Mouse (Mus musculus): ENCODE data around the gene Prr12.

The Prr12 gene

GRCm38 (mm10) chr7:45050945-45051600 is 1.6 kb downstream of the Prr12 start:
- peak; percentile 84 for DNase-seq (ENCODE audit: low spot score)

DNA sequence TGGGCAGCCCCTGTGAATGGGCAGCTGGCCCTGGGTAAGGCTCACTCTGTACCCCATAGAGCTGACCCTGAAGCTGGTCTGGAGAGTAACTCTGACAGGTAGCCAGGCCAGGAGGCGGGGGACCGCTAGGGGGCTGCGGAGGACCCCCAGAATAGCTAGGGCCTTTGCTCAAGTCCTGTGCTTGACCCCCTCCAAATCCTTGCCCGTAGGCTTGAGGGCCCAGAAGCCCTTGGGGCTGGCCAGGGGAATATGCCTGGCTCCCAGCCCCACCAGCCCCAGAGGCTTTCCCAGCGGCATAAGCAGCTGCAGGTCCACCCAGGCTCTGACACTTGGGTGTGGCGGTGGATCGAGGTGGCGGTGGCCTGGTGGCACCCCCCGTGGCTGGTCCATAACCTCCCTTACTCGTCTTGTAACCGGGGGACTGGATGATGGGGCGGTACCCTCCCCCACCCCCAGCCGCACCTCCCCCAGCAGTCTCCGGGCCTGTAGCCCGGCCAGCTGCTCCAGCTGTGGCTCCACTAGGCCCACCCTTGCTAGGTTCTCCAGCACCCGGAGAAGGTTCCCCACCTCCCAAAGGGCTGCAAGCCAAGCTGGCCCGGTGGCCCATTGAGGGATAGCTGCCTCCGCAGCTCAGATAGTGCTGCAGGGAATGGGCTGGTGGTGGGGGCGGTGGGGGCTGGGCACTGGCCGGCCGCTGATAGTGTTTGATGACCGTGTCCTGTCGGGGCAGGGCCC is 3.6 kb downstream of the Prr12 start:
- DNase-seq (ENCODE audit: low spot score), result no peak

GRCm38 (mm10) chr7:45048001-45048890 is 4.4 kb downstream of the Prr12 start:
- DNase-seq (ENCODE audit: low spot score), result no peak

DNA sequence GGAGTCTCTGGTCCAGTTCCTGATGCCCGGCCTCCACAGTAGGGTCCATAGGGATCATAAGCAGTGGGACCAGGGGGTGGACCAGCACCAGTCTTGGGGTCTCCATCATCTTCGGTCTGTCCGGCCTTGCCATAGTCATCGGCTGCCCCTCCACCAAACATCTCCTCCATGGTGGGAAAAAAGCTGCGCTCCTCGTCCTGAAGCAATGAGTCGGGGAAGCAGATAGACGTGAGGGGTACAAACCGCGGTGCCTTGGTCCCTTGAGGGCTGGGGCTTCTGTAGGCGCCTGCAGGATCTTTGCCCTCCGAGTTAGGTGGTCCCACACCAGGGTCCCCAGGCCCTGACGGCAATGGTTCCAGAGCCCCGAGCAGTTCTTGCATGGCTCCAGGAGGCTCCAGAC is 5.2 kb downstream of the Prr12 start:
- DNase-seq (ENCODE audit: low spot score), result no peak

DNA sequence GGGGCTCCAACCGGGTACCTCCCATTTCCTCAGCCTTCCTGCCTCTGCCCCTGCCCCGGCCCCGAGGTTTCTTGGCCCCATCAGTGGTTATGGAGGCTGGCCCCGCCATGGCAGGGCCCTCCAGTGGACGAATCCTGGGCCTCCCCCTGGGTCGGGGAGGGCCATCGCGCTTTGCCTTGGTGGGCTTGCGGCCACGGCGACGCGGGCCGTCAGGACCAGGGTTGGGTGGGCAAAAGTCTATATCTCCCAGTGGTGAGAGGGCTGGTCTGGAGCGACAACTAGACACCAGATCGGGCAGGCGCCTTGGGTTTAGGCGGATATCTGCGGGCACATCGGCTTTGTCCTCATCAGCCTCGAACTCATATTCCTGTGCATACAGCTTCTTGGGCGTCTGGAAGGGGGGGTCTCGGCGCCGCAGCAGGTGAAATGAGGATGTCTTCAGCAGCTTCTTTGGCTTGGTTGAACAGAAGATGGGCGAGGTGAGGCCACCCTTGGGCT is 5.8 kb downstream of the Prr12 start:
- DNase-seq (ENCODE audit: low spot score), result no peak

DNA sequence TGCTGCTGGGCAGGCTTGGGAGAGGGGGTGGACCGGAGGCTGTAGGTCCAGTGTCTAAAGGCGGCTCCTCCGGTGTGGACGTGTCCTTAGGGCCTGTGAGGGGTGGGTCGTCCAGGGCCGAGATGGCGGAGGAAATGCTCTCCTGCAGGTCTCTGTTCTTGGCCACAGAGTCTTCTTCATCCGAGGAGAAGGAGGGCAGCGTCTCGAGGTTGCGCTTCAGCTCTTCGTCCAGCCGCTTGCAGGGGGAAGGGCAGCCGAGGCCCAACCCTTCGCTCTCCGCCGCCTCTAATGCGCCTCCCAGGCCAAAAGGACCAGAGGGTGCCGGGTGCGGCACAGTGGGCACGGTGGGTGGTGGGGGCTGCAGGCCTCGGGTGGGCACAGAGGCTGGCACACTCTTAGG is 6.9 kb downstream of the Prr12 start:
- no peak for DNase-seq (ENCODE audit: low spot score)

DNA sequence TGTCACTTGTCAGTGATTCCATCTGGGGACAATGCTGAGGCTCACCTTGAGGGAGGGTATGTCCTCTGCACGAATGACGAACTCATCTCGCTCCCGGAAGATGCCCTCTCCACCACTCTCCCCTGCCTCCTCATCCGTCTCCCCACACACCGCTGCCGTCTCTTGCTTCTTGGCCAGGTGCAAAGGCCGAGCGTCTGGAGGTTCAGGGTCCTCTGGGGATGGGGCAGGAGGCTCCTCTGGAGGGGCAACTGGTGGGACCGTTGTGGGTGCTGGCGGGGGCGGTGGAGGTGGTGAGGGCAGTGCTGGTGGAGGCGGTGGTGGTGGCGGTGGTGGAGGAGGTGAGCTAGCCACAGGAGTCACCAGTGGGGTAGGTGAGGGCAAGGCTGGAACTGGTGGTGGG is 9.4 kb downstream of the Prr12 start:
- no peak for DNase-seq (ENCODE audit: low spot score)

- DNase-seq (ENCODE audit: low spot score), result no peak
Observed at GRCm38 (mm10) chr7:45040851-45041250, 11.8 kb downstream of the Prr12 start.

GRCm38 (mm10) chr7:45038411-45038810 is 14.3 kb downstream of the Prr12 start:
- DNase-seq (ENCODE audit: low spot score), result no peak

GRCm38 (mm10) chr7:45037720-45038361 is 14.8 kb downstream of the Prr12 start:
- no peak for DNase-seq (ENCODE audit: low spot score)

DNA sequence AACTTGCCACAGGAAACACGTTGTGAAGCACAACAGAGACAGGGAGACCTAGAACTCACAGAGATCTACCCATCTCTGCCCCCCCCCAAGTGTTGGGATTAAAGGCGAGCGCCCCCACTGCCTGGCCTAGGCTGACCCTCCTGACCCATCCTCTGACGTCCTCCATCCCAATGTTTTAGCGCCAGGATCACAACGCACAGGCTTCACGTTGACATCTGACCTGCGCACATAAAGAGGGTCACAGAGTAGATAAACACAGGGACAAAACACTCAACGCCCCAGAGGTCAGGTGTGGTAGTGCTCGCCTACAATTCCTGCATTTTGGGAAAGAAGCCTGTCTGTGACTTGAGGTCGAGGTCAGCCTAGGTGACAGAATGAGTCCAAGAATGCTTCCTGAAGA is 16.0 kb downstream of the Prr12 start:
- no peak for DNase-seq (ENCODE audit: low spot score)

GRCm38 (mm10) chr7:45035631-45036030 is 17.1 kb downstream of the Prr12 start:
- no peak for DNase-seq (ENCODE audit: low spot score)

DNA sequence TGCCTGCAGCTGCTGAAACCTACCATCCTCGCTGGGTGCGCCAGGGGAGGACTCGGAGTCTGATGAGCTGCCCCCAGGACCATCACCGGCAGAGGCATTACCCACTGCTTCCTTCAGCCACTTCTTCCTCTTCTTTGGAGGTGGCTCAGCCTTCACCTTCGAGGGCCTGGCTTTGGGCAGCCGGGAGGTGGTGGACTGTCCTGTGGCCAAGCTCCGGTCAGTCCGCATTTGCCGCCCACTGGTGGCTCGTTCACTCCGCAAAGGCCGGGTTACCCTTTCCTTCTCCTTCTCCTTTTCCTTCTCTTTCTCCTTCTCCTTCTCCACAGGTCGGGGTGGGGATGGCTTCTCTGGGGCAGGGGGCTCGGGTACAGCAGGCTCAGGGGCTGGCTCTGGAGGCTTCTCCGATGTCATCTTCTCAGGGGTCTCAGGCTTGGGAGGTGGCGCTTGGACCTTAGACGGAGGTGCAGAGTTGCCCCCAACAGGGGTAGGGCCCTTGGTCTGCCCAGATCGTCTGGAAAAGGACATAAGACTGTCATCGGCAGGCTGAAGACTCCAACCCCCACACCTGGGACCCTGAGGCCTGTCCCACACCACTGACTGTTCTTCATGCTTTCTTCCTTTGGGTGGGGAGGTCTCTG is 18.8 kb downstream of the Prr12 start:
- no peak for DNase-seq (ENCODE audit: low spot score)

DNA sequence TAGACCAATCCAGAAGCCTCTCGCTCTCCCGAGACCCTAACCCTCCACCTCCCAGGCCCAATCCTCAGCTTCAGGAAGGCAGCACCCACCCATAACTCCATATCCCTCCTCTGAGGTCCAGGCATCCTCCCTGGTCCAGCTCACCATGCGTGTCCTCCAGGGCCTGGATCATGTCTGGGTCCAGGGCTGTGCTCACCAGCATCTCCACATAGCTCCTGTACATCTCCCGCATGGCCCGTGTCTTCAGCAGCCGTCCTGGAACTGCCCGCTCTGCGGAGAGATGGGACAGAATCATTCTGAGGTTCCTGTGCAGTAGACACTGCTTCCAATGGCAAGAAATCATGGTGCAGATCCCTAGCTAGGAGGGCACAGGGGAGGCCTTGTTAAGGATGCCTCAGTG is 21.8 kb downstream of the Prr12 start:
- no peak for DNase-seq (ENCODE audit: low spot score)

- DNase-seq (ENCODE audit: low spot score), result no peak
Observed at GRCm38 (mm10) chr7:45029995-45030394, 22.7 kb downstream of the Prr12 start.

- DNase-seq (ENCODE audit: low spot score), result no peak
Observed at GRCm38 (mm10) chr7:45028351-45028750, 24.3 kb downstream of the Prr12 start.

DNA sequence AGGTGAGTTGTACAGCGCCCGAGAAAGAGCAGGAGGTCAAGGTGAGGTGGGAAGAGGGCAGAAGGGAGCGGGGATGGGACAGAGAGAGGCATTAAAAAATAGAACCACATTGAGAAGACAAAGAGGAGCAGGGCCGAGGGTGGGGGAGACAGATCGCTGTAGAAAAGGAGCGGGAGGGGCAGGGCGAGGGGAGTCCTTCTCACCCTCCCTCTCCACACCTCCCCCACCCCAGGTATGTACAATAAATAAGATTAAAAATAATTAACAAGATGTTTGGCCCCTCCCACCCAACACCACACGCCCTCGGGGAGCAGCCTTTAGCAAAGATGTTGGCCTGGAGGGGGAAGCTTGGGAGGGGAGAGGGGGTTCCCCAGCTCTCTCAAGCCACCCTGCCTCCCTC is 24.9 kb downstream of the Prr12 start:
- no peak for DNase-seq (ENCODE audit: low spot score)

GRCm38 (mm10) chr7:45026256-45026655 is 26.4 kb downstream of the Prr12 start:
- no peak for DNase-seq (ENCODE audit: low spot score)

- no peak for DNase-seq (ENCODE audit: low spot score)
Observed at GRCm38 (mm10) chr7:45025601-45026220, 27.0 kb downstream of the Prr12 start.

DNA sequence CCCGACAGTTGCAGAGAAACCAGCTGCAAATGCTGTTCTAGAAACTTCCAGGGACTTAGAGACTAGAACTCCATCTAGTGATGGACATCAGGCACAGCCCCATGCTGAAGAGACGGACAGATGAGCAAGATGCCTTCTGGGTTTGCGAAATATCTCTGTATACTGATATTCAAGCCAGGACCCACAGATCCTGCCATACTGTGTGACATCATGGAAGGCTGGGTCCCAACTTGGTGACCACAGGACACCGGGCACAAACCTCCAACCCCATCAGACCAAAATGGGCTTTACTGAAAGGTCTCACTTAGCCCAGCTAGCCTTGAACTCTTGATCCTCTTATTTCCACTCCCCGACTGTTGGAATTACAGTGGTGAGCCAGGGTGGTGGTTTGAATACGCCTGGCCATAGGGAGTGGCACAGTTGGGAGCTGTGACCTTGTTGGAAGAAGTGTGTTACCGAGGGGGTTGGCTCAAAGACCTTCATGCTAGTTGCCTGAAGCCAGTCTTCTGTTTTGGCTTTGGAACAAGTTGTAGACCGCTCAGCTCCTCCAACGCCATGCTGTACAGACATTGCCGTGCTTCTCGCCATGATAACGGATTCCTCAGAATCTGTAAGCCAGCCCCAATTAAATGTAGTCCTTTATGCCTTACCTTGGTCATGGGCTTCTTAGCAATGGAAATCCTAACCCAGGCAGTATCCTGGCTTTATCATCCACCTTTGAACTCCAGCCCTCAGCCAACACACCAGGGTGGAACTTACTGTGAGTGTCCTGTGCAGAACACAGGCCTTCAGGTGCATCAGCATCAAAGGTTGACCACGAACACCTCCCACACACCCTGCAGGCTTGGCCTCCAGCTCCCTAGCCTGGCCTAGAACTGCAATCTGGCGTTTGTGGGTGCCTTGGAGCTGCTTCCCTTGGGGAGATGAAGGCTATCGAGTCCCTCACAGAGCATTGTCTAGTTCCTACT is 28.1 kb downstream of the Prr12 start:
- DNase-seq (ENCODE audit: low spot score), result no peak
